Mouse (Mus musculus): ENCODE measurements around the gene Pard3b.

DNA sequence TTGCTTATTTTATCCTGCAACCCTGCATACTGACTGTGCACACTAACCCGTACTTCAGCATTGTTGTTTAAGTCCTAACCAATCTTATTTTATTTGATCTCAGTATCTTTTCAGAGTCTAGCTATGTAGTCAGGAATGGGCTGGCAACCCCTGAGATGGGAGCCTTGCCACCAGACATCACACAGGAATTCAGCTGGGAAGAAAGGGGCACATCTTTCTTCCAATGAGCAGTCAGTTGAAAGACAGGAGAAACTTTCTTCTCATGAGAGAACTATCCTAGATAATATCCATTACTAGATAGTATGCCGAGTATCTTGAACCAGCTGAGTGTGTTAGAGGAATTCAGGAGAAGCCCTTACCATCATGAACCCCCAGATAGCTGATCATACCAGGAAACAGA lies 985.5 kb downstream of the Pard3b start:
- TF ChIP-seq POLR2A (IDR thresholded peaks at IDR 0.05; ENCODE audit: insufficient read depth, low read depth, low read length): no peak
- TF ChIP-seq CTCF (IDR thresholded peaks at IDR 0.05): no peak
